Mouse (Mus musculus): ENCODE data around the gene Prkcb.

The Prkcb gene

GRCm38 (mm10) chr7:122319566-122319965, 31.0 kb downstream of the Prkcb start:
- in situ Hi-C loops (cut with MseI, MboI) = no loop called here

- in situ Hi-C loops (cut with MseI, MboI) = no loop called here
Measured at GRCm38 (mm10) chr7:122320843-122321544, 32.4 kb downstream of the Prkcb start.

GRCm38 (mm10) chr7:122322038-122322690, 33.6 kb downstream of the Prkcb start:
- in situ Hi-C loops (cut with MseI, MboI) = no loop called here

GRCm38 (mm10) chr7:122327942-122328341, 39.4 kb downstream of the Prkcb start:
- in situ Hi-C loops (cut with MseI, MboI) = no loop called here

GRCm38 (mm10) chr7:122328466-122328865, 39.9 kb downstream of the Prkcb start:
- in situ Hi-C loops (cut with MseI, MboI) = no loop called here

GRCm38 (mm10) chr7:122329588-122329987, 41.0 kb downstream of the Prkcb start:
- in situ Hi-C loops (cut with MseI, MboI) = no loop called here

GRCm38 (mm10) chr7:122333686-122334085, 45.1 kb downstream of the Prkcb start:
- in situ Hi-C loops (cut with MseI, MboI) = no loop called here

- in situ Hi-C loops (cut with MseI, MboI) = no loop called here
Measured at GRCm38 (mm10) chr7:122337302-122337701, 48.8 kb downstream of the Prkcb start.

GRCm38 (mm10) chr7:122338055-122338454, 49.5 kb downstream of the Prkcb start:
- in situ Hi-C loops (cut with MseI, MboI) = no loop called here

- in situ Hi-C loops (cut with MseI, MboI) = no loop called here
Measured at GRCm38 (mm10) chr7:122339476-122339875, 50.9 kb downstream of the Prkcb start.

- in situ Hi-C loops (cut with MseI, MboI) = no loop called here
Measured at GRCm38 (mm10) chr7:122341813-122342212, 53.3 kb downstream of the Prkcb start.

- in situ Hi-C loops (cut with MseI, MboI) = no loop called here
Measured at GRCm38 (mm10) chr7:122344656-122345055, 56.1 kb downstream of the Prkcb start.

GRCm38 (mm10) chr7:122346251-122347242, 58.0 kb downstream of the Prkcb start:
- in situ Hi-C loops (cut with MseI, MboI) = no loop called here

GRCm38 (mm10) chr7:122347433-122347832, 58.9 kb downstream of the Prkcb start:
- in situ Hi-C loops (cut with MseI, MboI) = no loop called here

GRCm38 (mm10) chr7:122349961-122350360, 61.4 kb downstream of the Prkcb start:
- in situ Hi-C loops (cut with MseI, MboI) = no loop called here

GRCm38 (mm10) chr7:122350741-122351140, 62.2 kb downstream of the Prkcb start:
- in situ Hi-C loops (cut with MseI, MboI) = no loop called here

- in situ Hi-C loops (cut with MseI, MboI) = no loop called here
Measured at GRCm38 (mm10) chr7:122351816-122352215, 63.3 kb downstream of the Prkcb start.

GRCm38 (mm10) chr7:122352566-122353277, 64.2 kb downstream of the Prkcb start:
- in situ Hi-C loops (cut with MseI, MboI) = no loop called here

- in situ Hi-C loops (cut with MseI, MboI) = no loop called here
Measured at GRCm38 (mm10) chr7:122353329-122353728, 64.8 kb downstream of the Prkcb start.

- in situ Hi-C loops (cut with MseI, MboI) = no loop called here
Measured at GRCm38 (mm10) chr7:122356941-122357340, 68.4 kb downstream of the Prkcb start.

- in situ Hi-C loops (cut with MseI, MboI) = no loop called here
Measured at GRCm38 (mm10) chr7:122357847-122358246, 69.3 kb downstream of the Prkcb start.

Measured in mouse trophoblast stem cell (cell line).